Mouse (Mus musculus) small intestine, adult 2 months (tissue): ENCODE measurements around the gene Tlr6.

ENCODE experiments used
- CTCF ChIP-seq: fragments of 200-500 bp; IDR thresholded peaks from 2 replicates; pipeline ENCODE4 v1.5.1; 2012; ENCODE audit warnings: low read depth, mild to moderate bottlenecking, control low read depth, inconsistent platforms, low read length, moderate library complexity, mixed read lengths; ENCODE audit not compliant: insufficient replicate concordance, insufficient read length; ENCODE audit errors: extremely low read depth
- POLR2A ChIP-seq: fragments of 200-500 bp; IDR thresholded peaks from 2 replicates; pipeline ENCODE4 v1.6.1; 2012; ENCODE audit warnings: low read depth, mild to moderate bottlenecking, control low read depth, inconsistent platforms, low read length, moderate library complexity

GRCm38 (mm10) chr5:64963271-64963670 lies 3.4 kb upstream of the Tlr6 start:
- TF ChIP-seq CTCF: no peak
- TF ChIP-seq POLR2A: no peak
